8 mouse cellular contexts compared by ENCODE assay signal in the genomic region with DNA sequence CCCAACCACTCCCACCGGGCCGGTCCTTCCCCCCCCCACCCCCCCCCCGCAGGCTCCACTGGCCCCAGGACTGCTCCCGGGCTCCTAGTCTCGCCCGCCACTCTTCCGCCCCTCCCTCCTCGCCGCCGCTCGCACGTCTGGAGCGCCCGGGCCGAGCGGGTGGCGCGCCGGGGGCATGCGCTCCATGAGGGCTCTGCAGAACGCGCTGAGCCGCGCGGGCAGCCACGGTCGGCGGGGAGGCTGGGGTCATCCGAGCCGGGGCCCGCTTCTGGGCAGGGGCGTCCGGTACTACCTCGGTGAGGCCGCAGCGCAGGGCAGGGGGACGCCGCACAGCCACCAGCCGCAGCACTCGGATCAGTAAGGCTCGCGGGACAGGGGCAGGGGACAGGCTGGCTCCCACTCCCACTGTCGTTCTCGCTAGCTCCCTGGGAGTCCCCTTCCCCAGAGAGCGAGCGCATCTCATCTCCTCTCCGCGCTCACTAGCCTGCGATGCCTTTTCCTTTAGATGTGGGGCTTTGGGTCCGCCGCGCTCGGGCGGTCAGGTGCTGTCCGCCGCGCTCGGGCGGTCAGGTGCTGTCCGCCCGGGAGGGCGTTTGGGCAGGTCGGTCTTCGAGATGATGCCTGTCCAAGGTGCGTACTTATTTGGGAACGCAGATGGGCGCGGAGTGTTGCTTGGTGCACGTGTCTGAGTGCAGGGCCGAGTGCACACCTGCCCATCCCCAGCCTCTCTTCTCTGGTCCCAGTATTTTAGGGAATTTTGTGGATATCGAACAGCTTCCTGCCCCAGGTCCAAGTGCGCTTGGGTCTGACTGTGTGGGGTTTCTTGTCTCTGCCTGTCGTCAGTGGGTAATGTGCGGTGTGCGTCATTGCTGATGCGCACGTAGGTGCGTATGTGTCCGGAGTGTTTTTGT. TPM values are rescaled to one million over a fixed set of nuclear protein-coding genes. Genes with fewer than 3 reads are reported as not detected.
DNase-seq lines count a peak whose midpoint lies in the region; ATAC-seq and TF ChIP-seq lines count a peak whose summit lies in the region.

No protein-coding gene starts in this region.

- no peaks in the 10 kb centered on the region for H3K9me3 ChIP-seq in embryonic facial prominence, embryonic 12.5 days
- no peaks in the 10 kb centered on the region for H3K9me3 ChIP-seq in hindbrain, embryonic 16.5 days (ENCODE audit: control insufficient read depth, low read length)
- H3K9me3 ChIP-seq in liver, embryonic 13.5 days (replicated peaks): no peaks in the 10 kb centered on the region

- ATAC-seq in embryonic facial prominence, embryonic 12.5 days (ENCODE audit: insufficient number of reproducible peaks, insufficient read depth, low FRiP score, low TSS enrichment): peak; percentile 91
- ATAC-seq in hindbrain, embryonic 16.5 days: peak; percentile 90
- ATAC-seq in liver, embryonic 13.5 days (ENCODE audit: low read depth): peak; percentile 87

- TF ChIP-seq POLR2A in lung, adult 2 months (IDR thresholded peaks at IDR 0.05; ENCODE audit: borderline replicate concordance, extremely low read depth, low read depth, low read length): no peak

- H3K4me3 ChIP-seq in lung, adult 2 months (replicated peaks; ENCODE audit: extremely low read depth, low read depth, low read length): peak overlapping the region; percentile 80
- peak overlapping the region; percentile 69 for H3K4me3 ChIP-seq in embryonic facial prominence, embryonic 12.5 days
- H3K4me3 ChIP-seq in hindbrain, embryonic 16.5 days (ENCODE audit: low read length): peak overlapping the region; percentile 89
- H3K4me3 ChIP-seq in liver, embryonic 13.5 days (replicated peaks): peak overlapping the region; percentile 71

- peak overlapping the region; percentile 63 for H3K9ac ChIP-seq in embryonic facial prominence, embryonic 12.5 days
- peak overlapping the region; percentile 74 for H3K9ac ChIP-seq in hindbrain, embryonic 16.5 days (ENCODE audit: low read depth, low read length)
- peak overlapping the region; percentile 75 for H3K9ac ChIP-seq in liver, embryonic 13.5 days

- TF ChIP-seq CTCF in lung, adult 2 months (IDR thresholded peaks at IDR 0.05; ENCODE audit: insufficient read depth, low read length): no peak

- no peak for DNase-seq in lung, adult 2 months
- DNase-seq in lung, postnatal 14 days: no peak
- peak; percentile 63 for DNase-seq in T-cell, adult 2 months (ENCODE audit: low spot score)
- DNase-seq in liver, embryonic 13.5 days: no peak
- DNase-seq in right cerebral cortex, postnatal 10 days (ENCODE audit: low spot score in 2 of 2): peak; percentile 51 to 71
- DNase-seq in adipocyte (ENCODE audit: low spot score): no peak

- no peaks in the 10 kb centered on the region for H3K36me3 ChIP-seq in embryonic facial prominence, embryonic 12.5 days
- no peaks in the 10 kb centered on the region for H3K36me3 ChIP-seq in hindbrain, embryonic 16.5 days (ENCODE audit: control insufficient read depth, insufficient read depth, low read length)
- no peaks in the 10 kb centered on the region for H3K36me3 ChIP-seq in liver, embryonic 13.5 days

- 2% methylated on average over 74 of the region's 79 CpGs for whole genome bisulfite sequencing in lung, adult 2 months
- WGBS in embryonic facial prominence, embryonic 12.5 days: under 1% methylated on average over 69 of the region's 79 CpGs
- WGBS in hindbrain, embryonic 16.5 days: under 1% methylated on average over 74 of the region's 79 CpGs
- WGBS in liver, embryonic 13.5 days (ENCODE audit: insufficient replicate concordance): 1% methylated on average over 76 of the region's 79 CpGs

- H3K27me3 ChIP-seq in embryonic facial prominence, embryonic 12.5 days: peaks cover 25% of the 10 kb centered on the region
- H3K27me3 ChIP-seq in hindbrain, embryonic 16.5 days (replicated peaks; ENCODE audit: control insufficient read depth, insufficient read depth, low read length): peaks cover 5% of the 10 kb centered on the region; the same call in 1 of the 2 replicates
- peaks cover 54% of the 10 kb centered on the region for H3K27me3 ChIP-seq in liver, embryonic 13.5 days

- H3K4me1 ChIP-seq in lung, adult 2 months (ENCODE audit: control insufficient read depth, insufficient read depth, low read length): peaks cover 4% of the 10 kb centered on the region
- peaks cover 10% of the 10 kb centered on the region; the same call in 1 of the 2 replicates for H3K4me1 ChIP-seq in embryonic facial prominence, embryonic 12.5 days
- peaks cover 12% of the 10 kb centered on the region for H3K4me1 ChIP-seq in hindbrain, embryonic 16.5 days (ENCODE audit: control insufficient read depth, insufficient read depth, low read depth, low read length)
- peaks cover 24% of the 10 kb centered on the region for H3K4me1 ChIP-seq in liver, embryonic 13.5 days (replicated peaks)

- no peak overlapping the region for H3K27ac ChIP-seq in embryonic facial prominence, embryonic 12.5 days
- 0 out of 2 replicates have a peak overlapping the region, but pooled peaks have one; percentile 12 for H3K27ac ChIP-seq in hindbrain, embryonic 16.5 days (ENCODE audit: low read depth, low read length)
- H3K27ac ChIP-seq in liver, embryonic 13.5 days: no peak overlapping the region

- H3K4me2 ChIP-seq in embryonic facial prominence, embryonic 12.5 days (replicated peaks): peak overlapping the region; percentile 98
- peak overlapping the region; percentile 99 for H3K4me2 ChIP-seq in hindbrain, embryonic 16.5 days (ENCODE audit: low read length)
- peak overlapping the region; percentile 98 for H3K4me2 ChIP-seq in liver, embryonic 13.5 days

RNA-seq across cellular contexts. Expression of a gene that starts 0.5 kb away (rescaled TPM):
- 1.5 and 2.4 TPM in 2 replicates for polyA plus RNA-seq in lung, adult 2 months (2012; rRNA removed)
- polyA plus RNA-seq in embryonic facial prominence, embryonic 12.5 days (2016; fragmentation: Nextera tagmentation; extraction: Ambion mirVana): 1.1 and 2.7 TPM in 2 replicates
- 1.8 and 2.4 TPM in 2 replicates for polyA plus RNA-seq in hindbrain, embryonic 16.5 days (2015; fragmentation: Nextera tagmentation; extraction: Ambion mirVana)
- 1.9 and 2.2 TPM in 2 replicates for polyA plus RNA-seq in liver, embryonic 13.5 days (2015; fragmentation: Nextera tagmentation; extraction: Ambion mirVana)

RNA-seq across cellular contexts. Expression of a gene that starts 14.7 kb away (rescaled TPM):
- 103 and 116 TPM in 2 replicates for polyA plus RNA-seq in lung, adult 2 months (2012; rRNA removed)
- 31.7 and 33.6 TPM in 2 replicates for polyA plus RNA-seq in embryonic facial prominence, embryonic 12.5 days (2016; fragmentation: Nextera tagmentation; extraction: Ambion mirVana)
- polyA plus RNA-seq in hindbrain, embryonic 16.5 days (2015; fragmentation: Nextera tagmentation; extraction: Ambion mirVana): 8.2 and 10.7 TPM in 2 replicates
- polyA plus RNA-seq in liver, embryonic 13.5 days (2015; fragmentation: Nextera tagmentation; extraction: Ambion mirVana): 7.0 and 8.8 TPM in 2 replicates

RNA-seq across cellular contexts. Expression of a gene that starts 16.8 kb away (rescaled TPM):
- polyA plus RNA-seq in lung, adult 2 months (2012; rRNA removed): 5.6 and 9.9 TPM in 2 replicates
- polyA plus RNA-seq in embryonic facial prominence, embryonic 12.5 days (2016; fragmentation: Nextera tagmentation; extraction: Ambion mirVana): 31.1 TPM in 2 replicates
- 23.6 and 25.5 TPM in 2 replicates for polyA plus RNA-seq in hindbrain, embryonic 16.5 days (2015; fragmentation: Nextera tagmentation; extraction: Ambion mirVana)
- 24.1 and 24.7 TPM in 2 replicates for polyA plus RNA-seq in liver, embryonic 13.5 days (2015; fragmentation: Nextera tagmentation; extraction: Ambion mirVana)

RNA-seq across cellular contexts. Expression of a gene that starts 30.8 kb away (rescaled TPM):
- polyA plus RNA-seq in lung, adult 2 months (2012; rRNA removed): not detected in 2 replicates
- 0.69 and 1.1 TPM in 2 replicates for polyA plus RNA-seq in embryonic facial prominence, embryonic 12.5 days (2016; fragmentation: Nextera tagmentation; extraction: Ambion mirVana)
- polyA plus RNA-seq in hindbrain, embryonic 16.5 days (2015; fragmentation: Nextera tagmentation; extraction: Ambion mirVana): 0.11 and 0.24 TPM in 2 replicates
- 0.09 TPM in 1 of 2 replicates, not detected in the other for polyA plus RNA-seq in liver, embryonic 13.5 days (2015; fragmentation: Nextera tagmentation; extraction: Ambion mirVana)

RNA-seq across cellular contexts. Expression of a gene that starts 37.1 kb away (rescaled TPM):
- 7.8 and 7.9 TPM in 2 replicates for polyA plus RNA-seq in lung, adult 2 months (2012; rRNA removed)
- 80.9 and 81.5 TPM in 2 replicates for polyA plus RNA-seq in embryonic facial prominence, embryonic 12.5 days (2016; fragmentation: Nextera tagmentation; extraction: Ambion mirVana)
- 19.7 and 22.4 TPM in 2 replicates for polyA plus RNA-seq in hindbrain, embryonic 16.5 days (2015; fragmentation: Nextera tagmentation; extraction: Ambion mirVana)
- polyA plus RNA-seq in liver, embryonic 13.5 days (2015; fragmentation: Nextera tagmentation; extraction: Ambion mirVana): 34.8 and 37.4 TPM in 2 replicates

Comparison
In these comparisons a context has a peak if more than half of its experiments do, and no peak if none do; other contexts are left out.
1. DNase-seq: peak in T-cell, adult 2 months (single experiment) and right cerebral cortex, postnatal 10 days (2 of 2); none in lung, adult 2 months (single experiment), lung, postnatal 14 days (single experiment), liver, embryonic 13.5 days (single experiment) and adipocyte (single experiment).
2. Peak in every context shown above with its lines, with median percentiles within 50 percentile points of each other: H3K4me3 ChIP-seq, ATAC-seq, H3K4me2 ChIP-seq and H3K9ac ChIP-seq.